In the genomic region with DNA sequence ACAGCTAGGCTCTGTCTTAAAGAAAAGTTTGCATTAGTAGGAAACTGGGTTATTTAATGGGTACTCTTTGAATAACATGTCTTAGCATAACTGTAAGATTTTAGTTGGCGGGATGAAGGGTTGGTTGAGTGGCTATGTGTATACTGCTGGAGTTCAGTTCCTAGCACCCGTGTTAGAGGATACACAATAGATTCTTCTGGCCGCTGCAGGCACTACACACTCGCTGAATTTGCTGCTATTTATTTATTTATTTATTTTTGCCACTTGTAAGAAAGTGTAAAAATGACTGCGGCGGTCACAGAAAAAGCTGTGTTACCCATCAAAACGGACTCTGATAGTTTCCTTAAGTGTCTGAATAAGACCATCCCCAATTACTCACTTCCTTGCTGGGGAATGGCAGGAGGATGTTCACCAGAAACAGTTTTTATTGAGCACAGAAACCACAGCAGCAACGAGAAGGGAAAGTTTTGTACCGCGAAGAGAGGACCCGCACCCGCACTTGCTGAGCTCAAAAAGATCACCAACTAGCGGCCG, we compare ENCODE assay signal across 8 mouse cellular contexts. TPM values are rescaled to one million over a fixed set of nuclear protein-coding genes. Genes with fewer than 3 reads are reported as not detected.
DNase-seq lines count a peak whose midpoint lies in the region; ATAC-seq and TF ChIP-seq lines count a peak whose summit lies in the region.

No protein-coding gene starts in this region.

- no peak for TF ChIP-seq CTCF in E14TG2a.4 (conservative IDR thresholded peaks at IDR 0.05; ENCODE audit: low read length)

- 2% methylated on average over 14 of the region's 14 CpGs for WGBS in heart, embryonic 10.5 days
- 3% methylated on average over 14 of the region's 14 CpGs for WGBS in forebrain, embryonic 12.5 days
- 2% methylated on average over 14 of the region's 14 CpGs for WGBS in limb, embryonic 15.5 days

- H3K9ac ChIP-seq in forebrain, embryonic 12.5 days = peak overlapping the region; percentile 63
- H3K9ac ChIP-seq in limb, embryonic 15.5 days = peak overlapping the region; percentile 44

- peak overlapping the region; percentile 94 for H3K4me3 ChIP-seq in heart, embryonic 10.5 days
- H3K4me3 ChIP-seq in E14TG2a.4 (replicated peaks; ENCODE audit: low read length) = peak overlapping the region; percentile 88
- peak overlapping the region; percentile 79 for H3K4me3 ChIP-seq in forebrain, embryonic 12.5 days (replicated peaks)
- peak overlapping the region; percentile 89 for H3K4me3 ChIP-seq in limb, embryonic 15.5 days

- H3K4me1 ChIP-seq in heart, embryonic 10.5 days = peaks cover 11% of the 10 kb centered on the region; the same call in 1 of the 2 replicates
- peaks cover 3% of the 10 kb centered on the region; the same call in 1 of the 2 replicates for H3K4me1 ChIP-seq in E14TG2a.4 (replicated peaks; ENCODE audit: low read depth, low read length)
- peaks cover 12% of the 10 kb centered on the region for H3K4me1 ChIP-seq in forebrain, embryonic 12.5 days
- peaks cover 15% of the 10 kb centered on the region for H3K4me1 ChIP-seq in limb, embryonic 15.5 days

- peak overlapping the region; percentile 65 for H3K4me2 ChIP-seq in forebrain, embryonic 12.5 days
- peak overlapping the region; percentile 54 for H3K4me2 ChIP-seq in limb, embryonic 15.5 days

- H3K36me3 ChIP-seq in heart, embryonic 10.5 days = peaks cover 15% of the 10 kb centered on the region
- H3K36me3 ChIP-seq in E14TG2a.4 (ENCODE audit: insufficient read depth, low read length) = peaks cover 8% of the 10 kb centered on the region; the same call in 1 of the 2 replicates
- peaks cover 10% of the 10 kb centered on the region for H3K36me3 ChIP-seq in forebrain, embryonic 12.5 days (replicated peaks)
- peaks cover 11% of the 10 kb centered on the region for H3K36me3 ChIP-seq in limb, embryonic 15.5 days

- no peak for DNase-seq in heart, embryonic 10.5 days (ENCODE audit: low spot score)
- no peak for DNase-seq in heart, adult 8-10 months (ENCODE audit: low spot score)
- peak; percentile 7 for DNase-seq in skeletal muscle tissue, adult 2 months (ENCODE audit: low read depth, low spot score)
- no peak for DNase-seq in frontal cortex, postnatal 25 days (ENCODE audit: low spot score in 2 of 2)
- DNase-seq in urinary bladder, postnatal 36 days (ENCODE audit: low spot score in 2 of 2) = no peak

- peak; percentile 8; the same call in 1 of the 2 replicates for ATAC-seq in forebrain, embryonic 12.5 days (ENCODE audit: low FRiP score)
- no peak for ATAC-seq in limb, embryonic 15.5 days (ENCODE audit: insufficient number of reproducible peaks, low FRiP score, low TSS enrichment, low read depth)

- peak overlapping the region; percentile 94 for H3K27ac ChIP-seq in heart, embryonic 10.5 days
- peak overlapping the region; percentile 90 for H3K27ac ChIP-seq in forebrain, embryonic 12.5 days
- H3K27ac ChIP-seq in limb, embryonic 15.5 days = peak overlapping the region; percentile 97

- no peaks in the 10 kb centered on the region for H3K9me3 ChIP-seq in heart, embryonic 10.5 days
- H3K9me3 ChIP-seq in E14TG2a.4 (ENCODE audit: low read length) = no peaks in the 10 kb centered on the region
- no peaks in the 10 kb centered on the region for H3K9me3 ChIP-seq in forebrain, embryonic 12.5 days
- no peaks in the 10 kb centered on the region for H3K9me3 ChIP-seq in limb, embryonic 15.5 days

- no peaks in the 10 kb centered on the region for H3K27me3 ChIP-seq in heart, embryonic 10.5 days (ENCODE audit: insufficient read depth, poor library complexity, severe bottlenecking)
- H3K27me3 ChIP-seq in E14TG2a.4 (ENCODE audit: insufficient read depth, low read length) = no peaks in the 10 kb centered on the region
- no peaks in the 10 kb centered on the region for H3K27me3 ChIP-seq in forebrain, embryonic 12.5 days
- H3K27me3 ChIP-seq in limb, embryonic 15.5 days = no peaks in the 10 kb centered on the region

RNA-seq across cellular contexts. Expression of a gene that starts 0.7 kb away (rescaled TPM):
- 68.4 and 77.7 TPM in 2 replicates for polyA plus RNA-seq in heart, embryonic 10.5 days (2016; fragmentation: Nextera tagmentation; extraction: Ambion mirVana)
- 10 to 100 TPM; 16.8 to 22.9 (median 19.1) TPM for total RNA-seq in heart, adult 8-10 months (2022)
- 107 and 115 TPM in 2 replicates for polyA plus RNA-seq in forebrain, embryonic 12.5 days (2016; fragmentation: Nextera tagmentation; extraction: Ambion mirVana)
- polyA plus RNA-seq in limb, embryonic 15.5 days (2015; fragmentation: Nextera tagmentation; extraction: Ambion mirVana) = 78.6 and 78.7 TPM in 2 replicates

RNA-seq across cellular contexts. Expression of a gene that starts 4.7 kb away (rescaled TPM):
- 37.3 and 53.8 TPM in 2 replicates for polyA plus RNA-seq in heart, embryonic 10.5 days (2016; fragmentation: Nextera tagmentation; extraction: Ambion mirVana)
- total RNA-seq in heart, adult 8-10 months (2022) = 10 to 100 TPM; 10.9 to 13.2 (median 11.6) TPM
- 56.8 and 59.1 TPM in 2 replicates for polyA plus RNA-seq in forebrain, embryonic 12.5 days (2016; fragmentation: Nextera tagmentation; extraction: Ambion mirVana)
- polyA plus RNA-seq in limb, embryonic 15.5 days (2015; fragmentation: Nextera tagmentation; extraction: Ambion mirVana) = 57.8 and 61.2 TPM in 2 replicates

RNA-seq across cellular contexts. Expression of a gene that starts 27.8 kb away (rescaled TPM):
- 23.6 and 24.2 TPM in 2 replicates for polyA plus RNA-seq in heart, embryonic 10.5 days (2016; fragmentation: Nextera tagmentation; extraction: Ambion mirVana)
- total RNA-seq in heart, adult 8-10 months (2022) = 10 to 100 TPM; 10.6 to 12.8 (median 11.5) TPM
- 38.9 and 39.5 TPM in 2 replicates for polyA plus RNA-seq in forebrain, embryonic 12.5 days (2016; fragmentation: Nextera tagmentation; extraction: Ambion mirVana)
- polyA plus RNA-seq in limb, embryonic 15.5 days (2015; fragmentation: Nextera tagmentation; extraction: Ambion mirVana) = 21.9 and 22.3 TPM in 2 replicates

RNA-seq across cellular contexts. Expression of a gene that starts 28.1 kb away (rescaled TPM):
- polyA plus RNA-seq in heart, embryonic 10.5 days (2016; fragmentation: Nextera tagmentation; extraction: Ambion mirVana) = 0.45 and 0.62 TPM in 2 replicates
- 1 to 10 TPM in 2 of 4 experiments, under 1 TPM in 2; 0.57 to 4.0 (median 0.98) TPM for total RNA-seq in heart, adult 8-10 months (2022)
- 4.6 and 4.9 TPM in 2 replicates for polyA plus RNA-seq in forebrain, embryonic 12.5 days (2016; fragmentation: Nextera tagmentation; extraction: Ambion mirVana)
- 0.61 and 0.63 TPM in 2 replicates for polyA plus RNA-seq in limb, embryonic 15.5 days (2015; fragmentation: Nextera tagmentation; extraction: Ambion mirVana)

RNA-seq across cellular contexts. Expression of a gene that starts 38.5 kb away (rescaled TPM):
- polyA plus RNA-seq in heart, embryonic 10.5 days (2016; fragmentation: Nextera tagmentation; extraction: Ambion mirVana) = 36.1 and 43.0 TPM in 2 replicates
- total RNA-seq in heart, adult 8-10 months (2022) = 100 to 1,000 TPM in 1 of 4 experiments, 10 to 100 TPM in 3; 84.8 to 108 (median 94.5) TPM
- 47.5 and 49.8 TPM in 2 replicates for polyA plus RNA-seq in forebrain, embryonic 12.5 days (2016; fragmentation: Nextera tagmentation; extraction: Ambion mirVana)
- 23.8 and 38.9 TPM in 2 replicates for polyA plus RNA-seq in limb, embryonic 15.5 days (2015; fragmentation: Nextera tagmentation; extraction: Ambion mirVana)
